Mouse (Mus musculus): ENCODE measurements around the gene Necap2.

Necap2 gene

DNA sequence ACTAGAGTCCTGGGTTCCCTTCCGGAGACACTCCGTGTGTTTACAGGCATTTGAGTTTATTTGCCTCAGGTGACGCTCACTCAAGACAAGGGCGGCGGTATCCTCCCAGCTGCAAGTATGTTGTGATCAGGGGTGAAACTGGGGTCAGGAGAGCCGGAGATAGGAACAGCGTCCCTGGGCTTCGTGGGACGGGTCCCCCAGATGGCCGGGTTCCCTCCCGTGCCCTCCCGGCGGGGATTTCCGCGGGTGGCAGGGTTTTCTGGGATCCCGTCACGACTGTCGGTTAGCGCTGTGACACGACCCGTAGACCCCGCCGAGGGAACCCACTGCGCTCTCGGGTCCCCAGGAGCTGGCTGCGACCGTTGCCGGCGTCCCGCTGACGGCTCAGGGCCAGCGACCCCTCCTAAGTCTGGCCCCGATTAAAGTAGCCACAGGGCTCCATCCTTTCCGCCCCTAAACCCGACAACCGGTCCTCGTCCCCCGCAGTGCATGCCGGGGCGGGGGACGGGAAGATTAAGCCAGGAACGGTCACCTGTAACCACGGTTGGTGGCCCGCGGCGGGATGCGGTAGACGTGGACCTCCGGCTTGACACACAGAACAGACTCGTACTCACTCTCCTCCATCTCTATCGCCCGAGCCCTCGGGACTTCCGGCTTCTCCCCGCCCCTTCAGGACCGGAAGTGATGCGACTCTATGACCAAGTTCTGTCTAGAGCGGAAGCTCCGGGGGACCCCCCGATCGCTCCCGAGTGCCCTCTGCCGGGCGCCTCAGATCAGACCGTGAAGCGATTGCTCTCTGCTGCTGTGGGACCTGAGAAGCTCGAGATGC is at the start of gene Necap2:
Gene Necap2, minus strand, starts transcription at position 677 of the 829 bp plus-strand sequence.
- peak; percentile 94 for DNase-seq

DNA sequence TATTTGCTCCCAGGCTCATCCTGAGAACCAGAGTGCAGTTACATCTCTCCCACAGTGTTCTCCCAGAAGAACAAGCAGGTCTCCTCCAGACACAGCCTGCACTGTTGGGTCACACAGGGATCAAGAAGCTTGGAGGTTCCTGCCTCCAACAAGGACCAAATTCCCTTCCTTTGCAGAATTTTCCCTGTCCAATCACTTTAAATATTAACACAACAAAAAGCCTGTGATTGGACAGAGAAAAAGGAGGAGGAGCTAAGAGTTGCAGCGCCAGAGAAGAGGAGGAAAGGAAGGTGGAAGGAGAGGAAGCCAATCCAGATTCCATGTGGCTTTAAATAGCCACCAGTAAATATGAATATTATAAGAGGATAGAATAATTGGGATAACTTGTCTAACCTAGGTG is 44.9 kb upstream of the Necap2 start:
- DNase-seq: no peak

DNA sequence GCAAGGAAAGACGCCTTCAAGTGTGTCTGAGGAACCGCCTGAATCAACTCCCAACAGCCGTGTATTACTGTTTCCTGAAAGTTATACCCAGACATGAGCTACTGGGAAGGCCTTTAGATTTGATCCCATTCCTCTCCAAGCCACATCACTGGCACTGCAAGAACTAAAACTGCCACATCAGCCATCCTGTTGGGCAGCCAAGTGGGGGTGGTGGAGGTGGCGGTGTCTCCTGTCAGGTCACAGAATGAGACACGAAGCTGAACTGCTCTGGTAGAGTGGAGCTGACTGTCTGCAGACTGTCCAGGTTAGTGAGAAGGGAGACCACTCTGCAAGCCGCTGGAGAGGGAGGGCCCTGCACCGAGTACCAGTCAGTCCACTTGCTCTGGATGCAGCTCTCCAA is 44.5 kb upstream of the Necap2 start:
- DNase-seq: no peak

DNA sequence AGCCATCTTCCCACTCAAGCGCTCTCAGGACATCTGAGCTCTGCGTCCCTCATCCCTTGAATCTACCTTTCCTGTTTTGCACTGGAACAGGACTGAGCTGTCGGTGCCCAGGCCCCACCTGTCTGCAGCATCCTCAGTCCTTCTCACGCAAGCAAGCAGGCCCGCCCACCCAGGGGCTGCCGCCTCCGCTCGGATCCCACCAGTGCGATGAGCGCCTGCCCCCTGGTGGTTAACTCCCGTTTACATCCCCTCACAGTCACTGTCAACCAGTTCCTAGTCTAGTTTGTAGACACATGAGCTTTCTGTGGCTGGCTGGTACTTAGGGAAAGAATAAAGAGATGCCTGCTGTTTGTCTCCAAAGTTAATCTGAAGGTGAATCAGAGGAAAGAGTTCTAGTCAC is 42.5 kb upstream of the Necap2 start:
- DNase-seq: no peak

- DNase-seq: no peak
These were observed 40.5 kb upstream of the Necap2 start for GRCm38 (mm10) chr4:141118691-141119090.

GRCm38 (mm10) chr4:141115398-141115797 is 37.2 kb upstream of the Necap2 start:
- no peak for DNase-seq

DNA sequence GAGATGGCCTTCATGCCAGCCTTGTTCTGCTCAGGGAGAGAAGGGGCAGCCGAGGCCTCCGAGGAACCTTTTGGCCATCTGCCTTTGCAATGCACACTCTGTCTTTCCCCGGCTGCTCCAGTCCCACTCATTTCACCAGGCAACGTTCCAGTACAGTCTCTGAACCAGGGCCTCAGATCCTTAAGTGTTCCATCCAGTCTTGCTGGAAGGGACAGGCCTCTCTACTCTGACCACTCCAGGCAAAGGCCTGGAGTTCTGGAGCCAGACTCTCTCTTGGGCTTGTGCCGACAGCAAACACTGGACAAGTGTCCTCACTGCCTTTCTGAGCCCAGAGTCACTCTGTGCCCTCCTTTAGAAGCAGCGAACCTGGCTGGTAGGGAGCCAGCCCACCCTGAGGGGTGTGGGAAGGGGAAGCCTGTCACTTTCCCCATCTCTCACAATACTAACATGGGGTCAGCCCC is 36.4 kb upstream of the Necap2 start:
- no peak for DNase-seq

DNA sequence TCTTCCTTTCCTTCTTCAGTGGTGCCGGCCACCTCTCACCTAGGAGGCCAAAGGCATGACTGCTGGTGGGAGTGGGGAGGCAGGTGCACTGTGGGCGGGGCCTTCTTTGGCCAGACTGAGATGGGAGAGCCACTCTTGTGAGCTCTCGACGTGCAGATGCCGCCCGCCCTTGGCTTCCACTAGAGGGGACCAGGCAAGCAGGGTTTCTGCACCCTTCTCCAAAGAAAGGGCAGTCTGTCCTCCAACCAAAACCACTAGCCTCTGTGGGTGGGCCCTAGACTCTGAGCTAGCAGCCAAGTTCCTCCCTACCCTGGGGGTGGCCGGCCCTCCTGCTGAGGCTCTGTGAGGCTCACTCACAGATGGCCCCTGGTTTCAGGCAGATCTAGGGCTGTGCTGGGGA is 35.7 kb upstream of the Necap2 start:
- DNase-seq: no peak

DNA sequence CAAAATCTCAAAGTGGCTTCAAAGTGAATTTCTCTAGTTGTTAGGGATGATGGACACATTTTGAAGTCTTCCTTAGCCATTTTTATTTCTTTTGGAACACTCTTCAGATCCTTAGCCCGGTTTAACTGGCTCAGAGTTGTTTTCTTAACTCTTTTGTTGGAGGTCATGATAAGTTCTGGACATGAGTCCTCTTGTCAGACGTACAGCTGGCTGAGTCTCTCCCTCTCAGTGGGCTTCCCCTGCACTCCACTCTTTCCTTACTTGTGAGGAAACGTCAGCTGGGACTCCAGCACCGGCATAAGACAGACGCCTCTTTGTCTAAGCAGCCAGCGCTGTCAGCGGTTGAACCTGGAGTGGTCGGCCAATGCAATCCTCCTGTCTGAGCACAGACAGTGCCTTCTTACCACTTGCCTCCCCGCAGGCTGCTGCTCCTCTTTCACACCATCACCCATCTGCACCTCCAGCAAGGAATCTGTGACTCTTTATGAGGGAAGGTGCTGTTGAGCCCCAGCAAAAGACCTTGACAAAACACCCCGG is 30.1 kb upstream of the Necap2 start:
- DNase-seq: no peak

DNA sequence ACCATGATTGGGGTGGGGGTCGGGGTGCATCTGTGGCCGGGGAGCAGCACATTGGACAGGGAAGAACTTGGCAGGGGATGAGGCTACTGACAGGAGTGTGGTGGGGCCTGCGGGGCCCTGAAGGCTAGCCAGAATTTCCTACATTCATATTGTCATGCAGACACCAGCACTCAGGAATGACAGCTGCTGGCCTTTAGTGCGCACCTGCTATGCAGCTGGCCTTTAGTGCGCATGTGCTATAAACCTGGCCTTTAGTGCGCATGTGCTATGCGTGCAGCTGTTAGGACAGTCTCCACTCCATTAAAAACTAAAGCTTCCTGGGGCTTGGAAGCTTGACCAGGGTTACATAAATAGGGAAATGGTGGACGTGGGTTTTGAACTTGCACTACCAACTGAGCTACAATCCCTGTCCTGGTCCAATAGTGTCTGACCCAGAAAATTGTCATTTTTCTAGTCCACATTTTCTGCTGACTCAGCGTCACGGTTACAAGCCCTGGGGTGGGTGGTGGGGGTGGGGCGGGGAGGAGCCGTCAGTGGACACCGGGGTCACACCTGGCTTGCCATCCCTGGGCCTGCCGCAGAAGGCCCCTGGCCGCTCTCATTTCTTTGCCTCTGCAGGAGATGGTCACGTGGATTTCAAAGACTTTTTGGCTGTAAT is 28.5 kb upstream of the Necap2 start:
- no peak for DNase-seq

GRCm38 (mm10) chr4:141101855-141102254 is 23.7 kb upstream of the Necap2 start:
- no peak for DNase-seq

DNA sequence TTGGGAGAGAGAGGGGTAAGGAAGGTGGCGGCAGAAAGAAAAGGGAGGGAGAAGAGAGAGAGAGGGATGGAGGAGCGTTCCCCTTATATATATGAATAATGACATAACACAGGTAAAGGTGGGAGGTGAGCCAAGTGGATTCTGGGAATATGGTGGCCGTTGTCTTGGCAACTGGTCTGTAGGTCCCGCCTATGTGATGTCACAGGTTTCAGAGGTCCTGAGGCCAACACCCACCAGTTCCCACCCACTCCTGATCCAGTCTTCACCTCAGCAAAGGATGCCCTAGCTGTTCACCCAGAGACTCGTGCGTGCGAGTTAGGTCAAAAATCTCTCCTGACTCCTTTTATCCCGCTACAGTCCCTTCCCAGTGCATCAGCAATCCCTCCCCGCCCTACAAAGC is 23.1 kb upstream of the Necap2 start:
- no peak for DNase-seq

DNA sequence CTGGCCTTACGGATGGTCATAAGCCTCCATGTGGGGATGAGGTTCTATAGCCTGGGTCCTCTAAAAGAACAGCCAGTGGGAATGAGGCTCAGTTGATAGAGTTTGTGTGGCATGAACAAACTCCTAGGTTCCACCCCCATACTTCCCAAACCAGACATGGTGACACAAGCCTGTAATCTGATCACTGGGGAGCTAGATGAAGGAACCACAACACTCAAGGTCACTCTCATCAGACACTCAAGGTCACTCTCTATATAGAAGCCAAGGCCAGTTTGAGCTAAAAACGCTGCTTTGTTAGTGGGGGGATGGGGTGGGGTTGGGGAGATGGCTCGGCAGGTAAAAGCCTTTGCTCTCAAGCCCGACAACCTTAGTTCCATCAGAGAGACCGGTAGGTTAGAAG is 21.8 kb upstream of the Necap2 start:
- no peak for DNase-seq

DNA sequence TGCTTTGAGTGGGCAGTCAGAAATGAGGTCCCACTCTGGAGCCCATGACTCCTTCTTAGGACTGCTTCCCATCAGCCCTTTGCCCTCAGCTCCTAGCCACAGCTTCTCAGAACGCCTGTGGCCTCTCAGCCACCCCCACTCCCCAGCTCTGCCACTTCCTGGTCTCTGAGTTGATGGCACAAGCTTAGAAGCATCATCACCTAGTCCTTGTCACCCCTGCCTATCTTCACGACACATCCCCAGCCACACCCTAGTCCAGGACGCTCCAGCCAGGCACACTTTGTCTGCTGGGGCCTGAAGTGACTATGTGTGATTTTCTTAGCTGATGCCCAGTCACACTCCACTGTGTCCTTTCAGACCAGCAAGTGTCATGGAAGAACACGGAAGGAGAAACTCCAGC is 20.8 kb upstream of the Necap2 start:
- DNase-seq: no peak

- DNase-seq: no peak
These were observed 18.6 kb upstream of the Necap2 start for GRCm38 (mm10) chr4:141096710-141097109.

- DNase-seq: no peak
These were observed 16.9 kb upstream of the Necap2 start for GRCm38 (mm10) chr4:141095016-141095415.

DNA sequence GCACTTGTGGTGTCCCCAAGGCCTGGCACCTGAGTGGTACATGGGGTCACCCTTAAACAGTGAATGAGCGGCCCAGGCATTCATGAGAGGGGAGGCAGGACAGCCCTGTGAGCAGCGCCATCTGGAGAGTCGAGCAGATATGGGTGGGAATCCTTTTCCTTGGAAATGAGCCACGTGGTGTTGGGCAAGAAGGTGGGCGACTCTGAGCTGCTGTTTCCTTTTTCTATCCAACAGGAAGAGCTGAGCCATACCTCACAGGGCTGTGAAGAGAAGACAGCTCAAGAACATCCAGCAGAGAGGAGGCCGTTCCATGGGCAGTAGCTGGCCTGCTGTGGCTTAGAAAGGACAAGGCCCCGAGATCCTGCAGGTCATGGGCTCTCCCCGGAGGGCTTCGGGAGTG is 10.6 kb upstream of the Necap2 start:
- DNase-seq: no peak

DNA sequence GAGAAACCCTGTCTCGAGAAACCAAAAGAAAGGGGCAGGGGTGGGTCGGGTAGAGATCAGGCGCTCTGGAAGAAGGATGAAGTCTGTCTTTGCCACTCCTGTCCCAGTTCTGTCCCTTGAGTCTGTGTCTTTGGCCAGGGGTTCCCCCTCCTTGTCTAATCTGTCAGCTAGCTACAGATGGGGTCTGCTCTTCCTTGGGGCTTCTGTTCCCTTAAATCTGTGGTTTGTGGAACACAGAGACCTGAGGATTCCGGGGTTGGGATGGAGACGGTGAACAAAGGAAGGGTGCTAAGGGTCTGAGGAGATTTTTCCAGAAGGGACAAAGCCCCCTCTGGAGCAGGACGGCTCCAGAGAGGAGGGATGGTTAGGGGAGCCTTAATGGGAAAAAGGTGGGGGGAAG is 9.9 kb upstream of the Necap2 start, which contains the start of gene Spata21:
Gene Spata21, plus strand, starts transcription at position 301 of the 400 bp plus-strand sequence.
- no peak for DNase-seq

GRCm38 (mm10) chr4:141086862-141087261 is 8.7 kb upstream of the Necap2 start:
- DNase-seq: no peak

DNA sequence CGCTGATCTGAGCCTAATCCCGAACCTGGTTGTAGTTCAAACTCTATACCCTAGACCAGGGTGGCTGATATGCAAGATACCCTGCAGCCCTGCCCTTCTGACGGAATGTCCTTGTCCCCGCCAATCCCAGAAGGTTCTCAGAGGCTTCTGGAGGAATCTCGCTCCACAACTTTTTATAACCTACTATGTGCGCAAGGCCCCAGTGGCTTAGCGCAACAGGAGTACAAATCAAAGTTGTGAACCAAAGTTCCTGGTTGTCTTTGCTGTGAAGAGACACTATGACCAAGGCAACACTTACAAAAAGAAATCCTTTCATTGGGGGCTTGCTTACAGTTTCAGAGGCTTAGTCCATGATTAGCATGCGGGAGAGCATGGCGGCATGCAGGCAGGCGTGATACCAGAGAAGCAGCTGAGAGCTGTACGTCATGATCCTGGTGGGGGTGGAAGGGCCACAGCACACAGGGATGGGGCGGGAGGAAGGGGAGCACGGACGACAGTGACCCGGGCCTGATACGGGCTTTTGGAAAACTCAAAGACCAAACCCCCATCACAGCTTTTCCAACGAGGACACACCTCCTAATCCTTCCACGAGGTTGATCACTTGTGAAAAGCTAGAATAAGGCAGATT is 467 bp upstream of the Necap2 start:
- DNase-seq: peak; percentile 49

GRCm38 (mm10) chr4:141076761-141077506 is 1.2 kb downstream of the Necap2 start:
- peak; percentile 22 for DNase-seq

DNA sequence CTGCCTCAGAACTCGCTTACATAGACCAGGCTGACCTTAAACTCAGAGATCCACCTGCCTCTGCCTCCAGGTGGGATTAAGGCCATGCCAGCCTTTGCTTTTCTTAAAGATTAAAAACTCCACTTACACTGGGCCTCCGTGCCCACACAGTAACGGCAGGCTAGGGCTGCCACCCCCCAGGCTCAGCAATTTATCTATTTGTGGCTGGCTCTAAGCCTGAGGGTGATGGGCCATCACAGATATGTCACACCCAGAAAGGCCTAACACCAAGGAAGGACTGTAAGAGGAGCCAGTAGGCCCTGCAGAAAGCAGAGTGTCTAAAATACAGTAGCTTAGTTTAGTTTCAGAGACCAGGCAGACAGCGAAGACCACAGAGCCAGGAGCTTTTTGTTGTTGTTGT is 4.0 kb downstream of the Necap2 start:
- DNase-seq: no peak

DNA sequence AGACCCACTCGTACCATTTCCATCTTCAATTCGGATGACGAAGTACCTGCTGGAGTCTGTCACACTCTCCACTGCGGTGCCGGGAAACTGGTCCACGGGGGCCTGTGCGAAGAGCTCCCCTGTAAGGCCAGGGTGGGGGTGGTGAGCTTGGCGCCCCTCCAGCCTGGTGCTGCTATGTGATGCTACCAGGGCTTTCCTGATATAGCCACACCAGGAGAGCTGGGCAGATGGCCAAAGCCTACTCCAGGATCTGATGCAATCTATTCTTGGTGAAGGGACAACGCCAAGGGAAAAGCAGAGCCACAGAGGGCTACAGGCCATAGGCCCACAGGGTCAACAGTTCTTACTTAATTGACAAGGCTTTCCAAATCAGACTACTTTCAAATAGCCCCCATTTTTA is 4.5 kb downstream of the Necap2 start:
- DNase-seq: peak; percentile 64

Measured in cerebellum, adult 11-12 months (tissue).